In genomic region chr9:37178911-37179310, GRCm38 (mm10) we compare ENCODE assay signal across 12 mouse cellular contexts. TPM values are rescaled to one million over a fixed set of nuclear protein-coding genes. Genes with fewer than 3 reads are reported as not detected.
A peak's percentile ranks its signal among the peaks of the same experiment; 100 is the strongest.
DNase-seq lines count a peak whose midpoint lies in the region; ATAC-seq and TF ChIP-seq lines count a peak whose summit lies in the region.
"Had no signal": no experiment of that assay in that cellular context is flagged by ENCODE, and none has a peak within 500 bp of the region (broad histone marks: within the 10 kb centered on the region; RNA-seq: fewer than 3 reads in every experiment).

No protein-coding gene starts in this region.

- DNase-seq in lung, postnatal 10 days, result peak; percentile 25
- no peak for DNase-seq in lung, adult 2 months
- peak; percentile 48 to 63 for DNase-seq in layer of hippocampus, postnatal 14 days (ENCODE audit: low spot score in 2 of 2)
- DNase-seq in right cerebral cortex, postnatal 10 days (ENCODE audit: low spot score in 2 of 2), result peak; percentile 82 to 89
- no peak for DNase-seq in liver
- no peak for DNase-seq in ovary, postnatal 14 days (ENCODE audit: low spot score)
- DNase-seq: gastrocnemius, postnatal 10 days had no signal

- H3K9me3 ChIP-seq in forebrain, embryonic 13.5 days (replicated peaks), result no peaks in the 10 kb centered on the region
- no peaks in the 10 kb centered on the region for H3K9me3 ChIP-seq in intestine, embryonic 15.5 days

- 0 out of 2 replicates have a peak overlapping the region, but pooled peaks have one; percentile 8 for H3K4me2 ChIP-seq in forebrain, embryonic 13.5 days
- H3K4me2 ChIP-seq in intestine, embryonic 15.5 days (replicated peaks), result no peak overlapping the region

- no peak overlapping the region for H3K9ac ChIP-seq in forebrain, embryonic 13.5 days
- H3K9ac ChIP-seq in intestine, embryonic 15.5 days, result no peak overlapping the region

- H3K27ac ChIP-seq in forebrain, embryonic 13.5 days, result peak overlapping the region; percentile 58; the same call in 1 of the 2 replicates
- H3K27ac ChIP-seq in intestine, embryonic 15.5 days, result no peak overlapping the region

- H3K4me1 ChIP-seq in lung, adult 2 months (ENCODE audit: control insufficient read depth, insufficient read depth, low read length), result no peaks in the 10 kb centered on the region
- H3K4me1 ChIP-seq in forebrain, embryonic 13.5 days, result peaks cover 57% of the 10 kb centered on the region
- H3K4me1 ChIP-seq in intestine, embryonic 15.5 days (replicated peaks), result no peaks in the 10 kb centered on the region

- no peak overlapping the region for H3K4me3 ChIP-seq in lung, adult 2 months (replicated peaks; ENCODE audit: extremely low read depth, low read depth, low read length)
- H3K4me3 ChIP-seq in forebrain, embryonic 13.5 days, result no peak overlapping the region
- H3K4me3 ChIP-seq in intestine, embryonic 15.5 days (replicated peaks), result no peak overlapping the region

- ATAC-seq in forebrain, embryonic 13.5 days, result peak; percentile 67
- no peak for ATAC-seq in intestine, embryonic 15.5 days
- ATAC-seq: lung, postnatal 0 days had no signal

- no peaks in the 10 kb centered on the region for H3K36me3 ChIP-seq in forebrain, embryonic 13.5 days (ENCODE audit: poor library complexity, severe bottlenecking)
- H3K36me3 ChIP-seq in intestine, embryonic 15.5 days, result no peaks in the 10 kb centered on the region

- no peaks in the 10 kb centered on the region for H3K27me3 ChIP-seq in forebrain, embryonic 13.5 days
- no peaks in the 10 kb centered on the region for H3K27me3 ChIP-seq in intestine, embryonic 15.5 days (replicated peaks)

- no peak for TF ChIP-seq POLR2A in lung, adult 2 months (IDR thresholded peaks at IDR 0.05; ENCODE audit: borderline replicate concordance, extremely low read depth, low read depth, low read length)

- no peak for TF ChIP-seq CTCF in lung, adult 2 months (IDR thresholded peaks at IDR 0.05; ENCODE audit: insufficient read depth, low read length)

- WGBS in lung, adult 2 months, result 38% methylated on average over 4 of the region's 4 CpGs
- WGBS in forebrain, embryonic 13.5 days, result 8% methylated on average over 4 of the region's 4 CpGs
- WGBS in intestine, embryonic 15.5 days, result 36% methylated on average over 4 of the region's 4 CpGs

RNA-seq across cellular contexts. Expression of gene Tmem218, which starts 29.1 kb away (rescaled TPM):
- polyA plus RNA-seq in lung, adult 2 months (2012; rRNA removed), result 2.3 and 3.1 TPM in 2 replicates
- polyA plus RNA-seq in forebrain, embryonic 13.5 days (2015; fragmentation: Nextera tagmentation; extraction: Ambion mirVana), result 12.6 and 13.0 TPM in 2 replicates
- total RNA-seq in layer of hippocampus, postnatal 14 days (2021), result 10 to 100 TPM in 1 of 2 experiments, 1 to 10 TPM in 1; 9.6 to 10.2 TPM
- 8.5 and 9.2 TPM in 2 replicates for polyA plus RNA-seq in intestine, embryonic 15.5 days (2015; fragmentation: Nextera tagmentation; extraction: Ambion mirVana)

RNA-seq across cellular contexts. Expression of gene Pknox2, which starts 31.7 kb away (rescaled TPM):
- 32.2 and 37.2 TPM in 2 replicates for polyA plus RNA-seq in lung, adult 2 months (2012; rRNA removed)
- polyA plus RNA-seq in forebrain, embryonic 13.5 days (2015; fragmentation: Nextera tagmentation; extraction: Ambion mirVana), result 18.7 and 23.4 TPM in 2 replicates
- 10 to 100 TPM; 25.4 to 29.5 TPM for total RNA-seq in layer of hippocampus, postnatal 14 days (2021)
- polyA plus RNA-seq in intestine, embryonic 15.5 days (2015; fragmentation: Nextera tagmentation; extraction: Ambion mirVana), result 7.9 and 8.2 TPM in 2 replicates
- total RNA-seq: common myeloid progenitor, adult 5-6 weeks; hematopoietic stem cell, adult 5-6 weeks had no signal

Comparison
In these comparisons a context has a peak if more than half of its experiments do, and no peak if none do; other contexts are left out.
1. DNase-seq: peak in lung, postnatal 10 days (single experiment), layer of hippocampus, postnatal 14 days (2 of 2) and right cerebral cortex, postnatal 10 days (2 of 2); none in lung, adult 2 months (single experiment), liver (single experiment) and ovary, postnatal 14 days (single experiment).